Mouse (Mus musculus): ENCODE measurements around the gene Mob3c.

Mob3c gene

DNA sequence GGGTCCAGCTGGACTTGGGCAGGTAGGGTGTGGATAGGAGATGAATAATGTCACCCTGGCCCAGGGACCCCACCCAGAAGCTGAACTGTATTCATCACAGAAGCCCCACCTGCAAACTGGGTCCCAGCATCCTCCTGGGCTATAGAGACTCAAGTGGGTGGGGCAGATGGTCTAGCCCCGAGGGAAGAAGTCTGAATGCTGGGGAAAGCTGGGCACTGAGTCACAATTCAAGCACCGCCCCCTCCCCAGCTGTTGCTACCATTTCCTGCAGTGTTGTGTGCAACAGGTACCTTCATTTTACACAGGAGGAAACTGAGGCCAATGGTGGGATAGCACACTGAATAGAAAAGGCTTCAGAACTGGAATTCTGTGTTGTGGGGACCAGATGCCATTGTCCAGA lies 4.1 kb downstream of the Mob3c start:
- peak; percentile 83 for DNase-seq (ENCODE audit: low read depth, low spot score)

DNA sequence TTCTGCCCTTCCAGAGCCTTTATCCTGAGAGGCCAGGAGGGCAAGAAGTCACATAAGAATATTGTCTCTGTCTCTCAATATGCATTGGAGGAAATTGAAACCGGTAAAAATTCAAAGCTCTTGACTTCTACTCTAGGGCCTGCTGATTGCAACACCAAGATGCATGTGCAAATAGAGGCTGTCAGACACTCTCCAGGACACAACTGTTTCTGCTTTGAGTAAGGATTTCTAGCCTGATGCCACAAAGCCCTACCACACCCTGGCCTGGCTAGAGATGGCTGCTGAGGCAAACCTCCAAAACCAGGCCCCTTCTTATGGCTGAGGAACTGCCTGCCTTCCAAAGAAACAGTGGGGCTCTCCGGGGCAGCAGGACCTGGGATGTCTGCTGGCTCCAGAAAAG lies 7.7 kb downstream of the Mob3c start:
- no peak for DNase-seq (ENCODE audit: low read depth, low spot score)

DNA sequence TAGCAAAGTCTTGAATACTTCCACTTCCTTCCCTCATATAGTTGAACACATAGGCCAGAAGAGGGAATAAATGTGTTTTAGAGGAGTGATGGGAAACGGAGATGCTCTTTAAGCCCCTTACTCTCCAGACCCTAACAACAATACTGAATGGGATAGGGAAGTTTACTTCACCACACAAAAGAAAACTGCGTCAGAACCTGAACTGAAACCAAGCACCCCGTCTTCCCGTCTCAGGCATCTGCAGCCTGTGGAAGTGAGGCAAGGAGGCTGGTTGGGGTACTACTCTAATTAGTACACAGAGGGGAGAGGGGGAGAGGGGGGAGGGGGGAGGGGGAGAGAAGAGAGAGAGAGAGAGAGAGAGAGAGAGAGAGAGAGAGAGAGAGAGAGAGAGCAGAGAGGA lies 10.3 kb downstream of the Mob3c start:
- DNase-seq (ENCODE audit: low read depth, low spot score) = no peak

DNA sequence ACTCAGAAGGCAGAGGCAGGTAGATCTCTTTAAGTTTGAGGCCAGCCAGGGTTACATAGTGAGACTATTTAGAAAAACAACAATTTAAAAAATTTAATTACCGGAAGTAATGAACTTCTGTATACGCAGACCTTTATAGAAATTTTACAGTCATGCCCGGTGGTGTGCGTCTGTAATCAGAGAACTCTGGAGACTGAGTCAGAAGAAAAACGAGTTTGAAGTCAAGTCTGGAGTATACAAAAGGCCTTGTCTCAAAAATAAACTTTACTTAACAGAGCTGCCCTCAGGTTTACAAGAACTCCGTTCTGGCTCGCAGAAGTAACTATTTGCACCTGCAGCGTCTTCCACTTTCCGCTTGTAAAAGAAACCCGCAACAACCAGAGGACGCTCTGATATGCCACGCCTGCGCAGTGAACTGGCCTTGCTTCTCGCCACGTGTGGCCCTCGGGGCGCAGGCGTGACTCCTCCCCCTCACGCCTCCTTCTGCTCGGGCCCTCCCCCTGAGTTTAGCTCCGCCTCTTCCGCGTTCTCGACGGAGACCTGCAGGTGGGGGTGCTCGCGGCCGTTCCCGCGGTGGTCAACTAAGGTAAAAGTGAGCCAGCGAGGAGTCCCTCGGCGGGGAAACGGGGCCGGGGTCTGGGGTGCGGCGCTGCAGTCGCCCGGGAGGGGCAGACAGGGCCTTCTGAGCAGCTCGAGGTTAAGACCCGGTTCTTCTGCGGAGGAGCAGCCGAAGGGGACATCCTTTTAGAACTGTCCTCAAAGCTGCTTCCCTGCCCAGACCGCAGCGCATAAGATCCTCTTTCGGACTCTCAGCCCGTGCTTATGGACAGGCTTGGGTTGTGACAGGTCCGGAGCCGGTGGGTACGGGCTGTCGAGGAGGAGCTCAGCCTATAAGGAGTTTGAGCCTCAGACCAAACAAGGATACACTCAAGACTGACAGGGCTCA lies 11.1 kb downstream of the Mob3c start, which contains the start of gene Mknk1:
Mknk1 (plus strand) TSS at position 503 of the 946 bp plus-strand sequence.
- peak; percentile 98 for DNase-seq (ENCODE audit: low read depth, low spot score)

DNA sequence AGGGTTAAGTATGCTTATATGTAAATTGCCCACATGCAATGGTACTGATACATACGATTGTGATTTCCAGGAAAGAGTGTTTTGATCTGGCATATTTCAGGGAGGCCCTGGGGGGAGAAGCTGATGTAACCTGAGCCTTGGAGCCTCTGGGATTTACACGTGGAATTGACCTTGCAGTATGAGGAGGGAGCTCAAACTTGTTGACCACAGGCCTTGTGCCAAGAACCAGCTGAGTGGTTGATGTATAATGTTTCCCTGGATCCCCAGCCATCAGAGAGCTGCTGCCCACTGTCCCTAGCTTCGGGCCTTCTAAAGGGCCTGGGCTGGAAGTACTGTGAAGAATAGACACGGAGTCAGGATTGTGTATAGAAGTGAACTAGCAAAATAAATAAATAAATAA lies 12.1 kb downstream of the Mob3c start:
- no peak for DNase-seq (ENCODE audit: low read depth, low spot score)

DNA sequence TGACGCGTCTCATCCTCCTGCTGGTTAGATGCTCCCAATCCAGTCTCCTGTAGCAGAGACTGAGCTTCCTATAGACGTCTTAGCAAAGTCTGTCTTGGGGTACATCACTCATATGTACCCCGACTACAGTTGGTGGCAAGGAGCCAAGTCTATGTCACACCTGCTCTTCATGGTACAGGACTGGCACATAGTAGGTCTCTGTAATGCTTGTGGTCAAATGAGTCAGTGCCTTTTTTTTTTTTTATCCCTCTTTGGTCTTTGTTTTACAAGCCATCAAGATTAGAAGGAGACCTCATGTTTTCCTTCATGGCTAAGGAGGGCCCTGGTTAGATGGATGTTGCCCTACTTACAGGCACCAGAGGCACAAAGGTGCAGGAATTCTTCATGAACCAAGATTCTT lies 12.9 kb downstream of the Mob3c start:
- DNase-seq (ENCODE audit: low read depth, low spot score) = no peak

DNA sequence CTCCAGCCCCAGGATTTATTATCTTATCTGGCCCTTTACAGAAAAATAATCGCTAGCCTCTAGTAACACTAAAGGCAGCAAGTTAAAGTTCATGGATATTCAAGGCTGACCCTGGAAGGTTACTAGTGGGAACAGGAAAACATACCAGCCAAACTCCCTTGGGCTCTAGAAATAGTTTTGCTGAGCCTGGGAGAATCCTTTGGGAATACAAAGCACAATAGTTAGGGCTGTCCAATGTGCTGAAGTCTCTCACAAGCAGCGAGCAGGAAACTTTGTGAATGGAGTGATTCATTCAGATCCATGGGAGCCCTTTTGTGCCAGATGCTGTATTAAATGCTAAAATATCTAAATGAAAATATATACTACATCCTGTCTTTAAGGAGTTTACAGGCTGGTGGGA lies 18.8 kb downstream of the Mob3c start:
- no peak for DNase-seq (ENCODE audit: low read depth, low spot score)

DNA sequence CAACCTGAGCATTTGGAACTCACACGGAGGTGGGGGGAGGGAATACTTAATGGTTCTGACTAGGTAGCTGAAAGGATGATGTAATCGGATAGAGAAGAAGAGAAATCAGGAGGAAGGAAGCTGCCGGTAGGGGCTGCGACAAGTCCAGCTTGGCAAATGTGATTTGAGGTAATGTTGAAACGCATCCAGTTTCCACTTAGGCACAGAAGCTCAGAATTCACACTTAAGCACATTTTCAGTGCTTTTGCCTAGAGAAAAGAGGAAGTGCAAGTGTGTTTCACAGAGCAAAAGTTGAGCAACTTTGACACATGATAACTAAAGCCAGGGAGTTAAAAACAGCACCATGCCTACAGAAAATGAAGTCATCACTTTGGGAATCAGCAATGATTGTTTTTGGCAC lies 19.5 kb downstream of the Mob3c start:
- DNase-seq (ENCODE audit: low read depth, low spot score) = no peak

DNA sequence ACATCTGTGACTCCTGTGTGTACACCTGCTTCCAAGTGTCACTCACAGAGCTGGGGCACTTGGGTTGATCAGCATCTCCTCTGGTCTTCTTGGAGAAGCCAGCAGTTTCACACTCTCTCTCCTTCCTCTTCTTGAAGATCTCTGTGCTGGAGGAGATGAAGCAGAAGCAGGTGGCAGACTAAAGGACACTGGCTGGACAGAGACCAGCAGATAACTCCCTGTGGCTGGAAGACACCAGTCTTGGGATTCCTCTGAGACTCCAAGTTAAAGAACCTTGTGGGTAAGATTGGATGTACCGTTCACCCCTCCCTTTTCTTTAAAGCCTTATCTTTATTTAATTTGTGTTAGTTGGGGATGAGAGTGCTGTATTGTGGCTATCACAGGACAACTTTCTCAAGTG lies 20.2 kb downstream of the Mob3c start:
- DNase-seq (ENCODE audit: low read depth, low spot score) = no peak

DNA sequence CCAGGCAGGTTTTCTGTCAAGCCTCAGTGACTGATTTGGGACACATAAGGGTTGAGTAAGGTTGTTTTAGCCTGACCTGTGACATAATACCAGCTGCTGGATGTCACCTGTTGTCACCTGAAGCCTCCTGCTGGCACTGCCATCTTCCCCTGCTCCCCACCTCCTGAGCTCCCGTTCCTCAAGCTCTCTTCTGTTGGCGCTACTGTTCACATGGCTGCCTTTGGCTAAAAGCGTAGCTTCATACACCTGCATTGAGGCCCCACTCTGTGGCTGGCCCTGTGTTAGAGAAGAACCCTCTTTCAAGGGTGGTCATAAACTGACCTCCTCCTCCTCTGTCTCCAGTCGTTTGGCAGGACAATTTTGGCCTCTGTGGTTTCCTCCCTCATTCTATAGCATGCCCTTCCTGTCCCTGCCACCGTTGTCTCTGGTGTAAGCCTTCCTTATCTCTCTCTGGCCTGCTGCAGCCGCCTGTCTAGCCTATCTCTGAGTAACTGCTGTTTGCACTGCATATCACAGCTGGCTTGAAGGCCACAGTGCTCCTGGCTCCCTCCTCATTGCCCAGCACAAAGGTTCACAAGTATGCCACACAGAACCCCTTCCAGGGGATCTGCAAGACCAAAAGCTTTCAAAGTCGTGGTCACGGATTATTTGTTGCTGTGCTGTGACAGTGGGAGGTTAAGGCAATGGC lies 21.2 kb downstream of the Mob3c start:
- DNase-seq (ENCODE audit: low read depth, low spot score) = no peak

DNA sequence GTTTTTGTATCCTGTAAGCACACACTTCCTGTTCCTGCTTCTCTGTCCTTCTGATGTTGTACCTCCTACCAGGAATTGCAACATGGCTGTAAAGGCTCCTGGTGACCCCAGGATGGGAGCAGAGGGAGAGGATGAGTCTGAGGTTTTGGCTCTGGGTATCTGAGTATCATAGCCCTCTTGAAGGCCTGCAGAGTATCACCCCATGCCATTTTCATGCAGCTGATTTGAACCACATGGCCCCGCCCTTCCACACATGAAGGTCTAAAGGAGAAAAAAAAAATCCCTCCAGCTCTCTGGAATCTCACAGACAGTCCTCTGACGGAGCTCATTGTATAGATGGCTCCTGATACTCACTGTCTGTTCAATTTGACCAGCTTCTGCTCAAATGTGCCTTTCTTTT lies 22.2 kb downstream of the Mob3c start:
- no peak for DNase-seq (ENCODE audit: low read depth, low spot score)

DNA sequence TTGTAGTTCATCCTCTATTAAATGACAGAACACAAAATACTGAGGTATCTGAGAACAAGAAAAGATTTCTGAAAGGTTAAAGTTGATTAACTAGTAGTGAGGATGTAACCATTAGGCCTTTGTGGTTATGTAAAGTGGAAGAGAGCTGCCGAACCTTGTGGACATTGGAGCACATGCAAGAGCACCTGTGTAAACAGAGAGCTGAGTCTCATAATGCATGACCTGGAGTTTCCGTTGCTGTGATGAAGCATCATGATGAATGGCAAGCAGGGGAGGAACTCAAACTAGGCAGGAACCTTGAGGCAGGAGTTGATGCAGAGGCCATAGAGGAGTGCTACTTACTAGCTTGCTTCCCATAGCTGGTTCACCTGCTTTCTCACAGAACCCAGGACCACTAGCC lies 22.7 kb downstream of the Mob3c start:
- DNase-seq (ENCODE audit: low read depth, low spot score) = no peak

DNA sequence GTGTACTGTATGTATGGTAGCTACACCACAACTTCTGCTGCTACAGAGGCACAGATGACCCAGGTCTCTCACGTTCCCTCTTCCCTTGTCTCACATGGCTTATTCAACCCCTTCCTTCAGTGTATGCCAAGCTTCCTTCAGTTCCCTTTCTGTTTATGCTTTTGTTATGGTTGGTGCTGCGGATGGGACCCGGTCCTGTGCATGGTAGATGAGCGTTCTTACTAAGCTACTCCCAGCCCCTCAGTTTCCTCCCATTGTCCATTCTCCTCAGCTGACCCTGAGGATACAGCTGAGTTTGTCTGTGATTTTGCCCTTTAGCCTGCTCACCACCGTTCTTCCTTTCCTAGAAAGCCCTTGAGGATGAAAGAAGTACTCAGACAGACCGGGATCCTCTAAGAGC lies 23.7 kb downstream of the Mob3c start:
- DNase-seq (ENCODE audit: low read depth, low spot score) = no peak

DNA sequence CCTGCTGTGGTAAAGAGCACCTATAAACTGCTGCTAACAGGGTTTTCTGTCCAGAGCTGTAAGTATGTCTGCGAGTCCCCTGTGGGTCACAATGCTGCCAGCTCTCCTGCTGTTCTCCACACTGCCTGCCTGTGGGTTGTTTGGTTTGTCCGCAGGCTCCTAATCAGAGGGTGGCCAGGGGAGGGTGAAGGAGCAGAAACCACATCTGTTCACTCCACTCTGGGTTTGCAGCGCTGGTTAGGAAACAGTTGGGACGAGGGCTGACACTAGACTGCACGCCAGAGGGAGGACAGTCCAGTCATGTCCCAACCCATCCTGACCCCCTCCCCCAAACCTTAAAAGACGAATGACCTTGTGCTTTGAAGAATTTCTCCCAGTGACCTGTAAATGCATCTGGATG lies 27.2 kb downstream of the Mob3c start:
- no peak for DNase-seq (ENCODE audit: low read depth, low spot score)

DNA sequence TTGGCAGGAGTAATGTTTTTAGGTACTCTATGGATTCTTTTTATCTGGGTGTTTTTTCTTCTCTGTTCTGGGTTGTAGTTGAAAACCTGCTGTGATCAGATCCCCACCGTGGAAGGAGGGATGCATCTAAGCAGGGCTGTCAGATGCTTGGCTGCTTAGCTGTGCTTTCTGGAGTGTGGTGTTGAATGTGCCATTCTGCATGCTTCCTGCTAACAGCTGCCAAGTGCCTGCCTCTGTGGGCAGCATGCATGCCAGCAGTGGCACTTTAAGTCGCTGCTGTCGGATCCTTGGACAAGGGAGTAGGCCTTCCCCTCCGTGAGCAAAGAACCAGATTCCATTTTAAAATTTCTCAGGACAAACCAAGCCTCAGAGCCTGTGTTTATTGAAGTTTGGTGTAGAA lies 27.7 kb downstream of the Mob3c start:
- DNase-seq (ENCODE audit: low read depth, low spot score) = no peak

DNA sequence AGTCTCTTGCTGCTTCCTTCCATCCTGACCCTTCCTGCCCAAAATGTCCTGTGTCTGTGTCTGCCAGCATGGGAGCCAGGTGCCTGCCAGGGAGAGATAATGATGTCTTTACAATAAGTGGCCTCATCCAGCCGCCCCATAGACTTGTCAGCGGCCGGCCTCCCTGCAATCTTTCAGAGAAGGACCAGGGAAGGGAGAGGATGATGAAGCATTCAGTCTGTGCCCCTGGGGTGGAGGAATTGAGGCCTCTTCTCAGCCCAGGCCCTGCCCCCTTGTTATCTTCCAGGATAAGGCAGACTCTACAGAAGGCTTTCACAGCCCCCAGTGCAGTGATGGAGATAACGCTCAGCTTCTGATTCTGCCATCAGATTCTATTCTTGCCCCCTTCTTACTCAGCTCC lies 28.4 kb downstream of the Mob3c start:
- DNase-seq (ENCODE audit: low read depth, low spot score) = no peak

DNA sequence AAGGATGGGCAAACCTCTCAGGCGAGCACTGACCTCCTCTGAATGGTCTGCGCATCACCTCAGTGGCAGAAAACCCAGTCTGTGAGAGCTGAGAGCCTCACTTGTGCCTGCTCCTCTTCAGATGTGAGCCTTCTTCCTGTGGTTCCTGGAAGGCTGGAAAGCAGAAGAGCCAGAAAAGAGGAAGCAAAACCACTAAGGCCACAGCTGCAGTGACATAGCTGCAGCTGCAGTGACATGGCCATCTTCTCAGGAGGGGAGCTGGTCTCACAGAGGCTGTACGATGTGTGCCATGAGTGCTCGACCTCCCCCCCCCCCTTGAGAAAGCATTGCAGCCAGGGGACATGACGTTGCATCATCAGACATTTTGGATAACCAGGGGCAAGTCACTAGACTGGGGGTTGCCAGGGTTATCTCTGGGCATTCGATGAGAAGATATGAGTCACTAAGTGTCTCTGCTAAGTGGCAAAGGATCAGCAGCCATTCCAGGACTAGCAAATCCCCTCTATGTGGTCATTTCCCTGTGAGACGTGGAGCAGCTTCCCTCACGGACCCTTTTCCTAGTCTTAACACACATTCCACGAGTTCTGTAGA lies 29.5 kb downstream of the Mob3c start:
- DNase-seq (ENCODE audit: low read depth, low spot score) = no peak

DNA sequence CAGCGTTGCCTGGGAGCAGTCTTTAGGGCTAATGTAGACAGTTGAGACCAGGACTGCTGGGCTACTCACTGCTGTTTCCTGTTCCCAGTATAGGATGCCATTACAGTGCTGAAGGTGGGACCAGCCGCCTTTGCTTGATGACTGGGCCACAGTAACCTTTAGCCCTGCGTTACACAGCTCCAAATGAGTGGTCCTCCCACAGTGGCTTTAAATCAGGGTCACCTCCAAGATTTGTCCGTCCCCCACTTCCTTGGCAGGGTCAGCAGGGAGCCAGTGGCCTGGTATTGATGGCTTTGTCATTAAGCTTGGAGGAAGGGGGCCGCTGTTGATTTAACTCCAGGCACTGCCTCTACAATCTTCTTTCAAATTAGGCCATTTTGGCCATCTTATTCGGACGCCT lies 35.5 kb downstream of the Mob3c start:
- no peak for DNase-seq (ENCODE audit: low read depth, low spot score)

DNA sequence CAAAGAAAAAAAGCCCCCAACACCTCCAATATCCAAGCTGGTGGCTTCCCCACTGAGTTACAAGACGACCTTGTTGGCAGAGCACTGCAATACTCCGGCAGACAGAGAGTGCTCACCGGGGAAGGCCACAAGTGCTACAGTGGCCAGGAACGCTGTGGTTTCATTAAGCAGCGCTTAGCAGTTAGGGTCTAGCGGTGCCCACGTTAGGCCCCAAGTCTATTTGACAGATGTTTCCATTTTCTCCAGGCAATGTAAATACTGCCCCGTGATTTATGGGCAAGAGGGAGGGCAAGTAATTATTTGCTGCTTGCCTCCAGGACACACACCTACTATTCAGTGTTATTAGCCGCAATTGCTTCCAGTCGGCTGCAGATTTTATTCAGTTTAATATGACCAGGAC lies 36.0 kb downstream of the Mob3c start:
- no peak for DNase-seq (ENCODE audit: low read depth, low spot score)

DNA sequence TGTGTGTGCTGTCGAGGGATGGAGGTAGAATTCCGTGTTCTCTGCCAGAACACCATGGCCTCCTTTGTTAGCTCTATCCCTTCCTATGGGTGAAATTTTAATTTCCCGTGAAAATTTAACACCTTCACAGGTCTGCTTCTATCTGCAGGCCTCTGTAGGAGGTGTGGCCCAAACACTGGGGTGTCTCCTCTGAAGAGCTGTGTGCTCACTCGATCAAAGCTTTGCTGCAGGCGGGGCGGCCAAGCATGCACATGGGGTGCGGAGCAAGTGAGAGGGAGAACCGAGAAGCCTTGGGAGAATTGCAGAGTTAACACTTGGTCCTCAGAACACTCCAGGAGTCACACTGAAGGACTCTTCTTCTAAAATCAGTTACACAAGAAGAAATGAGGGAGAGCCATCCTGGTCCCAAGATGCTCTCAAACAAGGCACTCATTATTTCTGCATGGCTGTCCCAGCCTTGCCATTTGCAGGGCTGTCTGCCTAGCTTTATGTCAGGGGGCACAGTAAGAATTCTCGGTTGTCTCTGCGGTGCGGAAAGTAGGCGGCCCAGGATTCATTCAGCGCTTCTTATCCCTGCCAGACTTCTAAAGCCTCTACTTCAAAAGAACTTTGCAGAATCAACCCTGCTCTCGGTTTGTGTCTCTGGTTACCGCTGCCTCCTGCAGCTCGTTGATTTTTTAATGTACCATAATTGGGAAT lies 41.8 kb downstream of the Mob3c start:
- no peak for DNase-seq (ENCODE audit: low read depth, low spot score)

DNA sequence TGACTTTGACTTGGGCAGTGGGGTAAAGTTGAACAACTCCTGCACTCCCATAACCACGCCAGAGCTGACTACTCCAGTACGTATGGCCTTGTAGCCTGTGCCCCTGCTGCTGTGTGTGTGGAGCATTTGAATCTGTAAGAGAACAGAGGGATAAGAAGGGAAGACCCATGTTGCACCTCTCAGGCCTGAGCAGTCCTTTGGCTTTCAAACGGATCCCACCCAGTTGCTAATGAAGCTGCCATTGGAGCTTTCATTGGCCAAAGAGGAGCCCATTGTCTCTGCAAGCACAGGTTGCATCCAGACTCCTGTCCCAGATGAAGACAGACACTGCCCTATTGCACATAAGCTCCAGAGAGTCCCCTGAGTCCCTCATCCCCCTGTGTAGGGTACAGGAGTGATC lies 45.3 kb downstream of the Mob3c start:
- DNase-seq (ENCODE audit: low read depth, low spot score) = peak; percentile 74

DNA sequence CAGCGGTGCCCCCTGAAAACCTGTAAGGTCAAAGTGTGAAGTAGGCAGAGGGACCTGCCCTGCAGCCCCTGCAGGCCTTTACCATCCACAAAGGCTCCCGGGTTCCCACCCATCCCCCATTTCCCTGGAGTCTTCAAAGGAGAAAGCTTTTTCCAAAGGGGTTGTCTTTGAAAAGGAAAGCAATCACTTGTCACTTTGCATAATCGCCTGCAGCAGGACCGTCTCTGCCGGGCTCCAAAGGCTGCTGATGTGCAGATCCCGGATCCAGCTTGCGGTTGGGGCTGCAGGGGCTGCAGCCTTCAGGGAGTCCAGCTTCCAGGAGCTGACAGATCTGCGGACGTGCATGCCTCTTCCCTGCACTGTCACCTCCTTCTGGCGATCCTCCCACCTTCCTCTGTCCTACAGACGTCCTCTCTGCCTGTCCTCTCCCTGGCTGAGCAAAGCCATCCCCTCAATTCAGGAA lies 50.4 kb downstream of the Mob3c start:
- DNase-seq (ENCODE audit: low read depth, low spot score) = peak; percentile 88
